Mouse (Mus musculus): ENCODE data around the gene Itfg2. TPM values are rescaled to one million over a fixed set of nuclear protein-coding genes. Genes with fewer than 3 reads are reported as not detected.

Itfg2 gene
- polyA plus RNA-seq, 1 experiment: 15.2 TPM

DNA sequence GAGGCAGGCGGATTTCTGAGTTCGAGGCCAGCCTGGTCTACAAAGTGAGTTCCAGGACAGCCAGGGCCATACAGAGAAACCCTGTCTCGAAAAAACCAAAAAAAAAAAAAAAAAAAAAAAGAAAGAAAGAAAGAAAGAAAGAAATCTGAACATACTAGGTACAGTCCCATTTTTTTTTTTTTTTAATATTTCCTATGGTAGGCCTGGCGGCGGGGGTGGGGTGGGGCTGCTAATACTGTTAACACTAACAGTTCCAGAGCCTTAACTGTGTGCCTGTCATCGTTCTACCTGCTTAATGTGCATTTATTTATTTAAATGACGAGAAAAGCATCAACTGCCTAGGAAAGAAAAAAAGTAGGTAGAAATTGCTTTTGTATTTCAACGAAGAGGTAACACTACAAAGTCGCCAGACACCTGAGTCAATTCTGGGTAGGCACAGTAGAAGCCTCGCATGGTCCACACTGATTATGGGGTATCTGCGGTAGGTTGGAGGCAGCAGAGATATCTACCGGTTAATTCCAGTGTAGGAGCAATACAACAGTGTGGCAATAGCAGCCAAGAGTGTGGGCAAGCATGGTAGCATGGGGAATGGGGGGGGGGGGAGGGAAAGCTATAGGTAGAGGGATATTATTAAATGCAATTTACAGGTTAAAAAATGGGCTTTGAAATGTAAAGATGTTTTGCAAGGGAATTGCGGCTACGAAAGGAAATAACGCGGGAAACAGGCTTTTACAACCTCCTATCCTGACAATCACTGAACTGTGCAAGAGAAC, 1.0 kb downstream of the Itfg2 start:
- TF ChIP-seq POLR2A (IDR thresholded peaks at IDR 0.05; ENCODE audit: low read depth, low read length) (no peak), CTCF (IDR thresholded peaks at IDR 0.05; ENCODE audit: borderline replicate concordance, insufficient read depth, low read length) (no peak)
- Histone ChIP-seq H3K27ac (ENCODE audit: insufficient read depth, low read length) (peak overlapping the region; percentile 89), H3K4me1 (ENCODE audit: control insufficient read depth, insufficient read depth, low read length) (peaks cover 6% of the 10 kb centered on the region; the same call in 1 of the 2 replicates), H3K4me3 (ENCODE audit: insufficient read depth, low read length) (peak overlapping the region; percentile 45)

DNA sequence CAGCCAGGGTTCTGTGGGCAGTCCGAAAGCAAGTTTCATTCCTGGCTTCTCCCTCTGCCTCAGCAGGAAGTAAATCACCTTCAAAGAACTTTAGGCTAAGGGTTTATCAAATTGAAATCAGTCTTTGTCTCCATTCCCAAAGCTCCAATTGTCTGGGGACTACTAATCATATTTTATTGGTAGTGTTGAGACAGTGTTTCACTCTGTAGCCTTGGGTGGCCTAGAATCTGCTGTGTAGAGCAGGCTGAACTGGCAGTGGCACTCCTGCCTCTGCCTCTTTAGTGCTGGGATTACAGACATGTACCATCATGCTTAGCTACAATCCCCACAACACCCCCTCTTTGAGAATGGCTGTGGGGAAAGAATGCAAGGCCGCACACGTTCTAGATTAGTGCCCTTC, 3.3 kb downstream of the Itfg2 start:
- Histone ChIP-seq H3K4me1 (ENCODE audit: control insufficient read depth, insufficient read depth, low read length) (peaks cover 6% of the 10 kb centered on the region; the same call in 1 of the 2 replicates), H3K4me3 (ENCODE audit: insufficient read depth, low read length) (no peak overlapping the region), H3K27ac (ENCODE audit: insufficient read depth, low read length) (peak overlapping the region; percentile 77)
- no peak for TF ChIP-seq CTCF (IDR thresholded peaks at IDR 0.05; ENCODE audit: borderline replicate concordance, insufficient read depth, low read length)
- no peak for TF ChIP-seq POLR2A (IDR thresholded peaks at IDR 0.05; ENCODE audit: low read depth, low read length)

DNA sequence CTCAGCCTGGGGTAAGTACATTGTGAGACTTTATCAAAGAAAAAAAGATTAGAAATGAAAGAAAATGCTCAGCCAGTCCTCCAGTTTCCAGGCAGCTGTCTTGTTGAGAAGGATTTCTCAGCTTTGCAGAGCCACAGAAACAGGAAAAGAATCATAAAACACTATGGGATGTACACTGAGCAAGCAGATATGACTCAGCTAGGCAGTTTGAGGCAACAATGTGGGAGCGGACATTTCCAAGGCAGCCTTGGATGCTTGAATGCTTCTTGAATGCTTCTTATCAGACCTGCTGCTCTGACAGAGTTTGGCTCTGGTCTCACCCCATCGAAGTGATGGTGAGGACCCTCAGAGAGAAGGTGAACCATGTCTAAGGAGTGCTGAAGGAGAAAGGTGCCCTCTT, 3.7 kb downstream of the Itfg2 start:
- Histone ChIP-seq H3K4me1 (ENCODE audit: control insufficient read depth, insufficient read depth, low read length) (peaks cover 6% of the 10 kb centered on the region; the same call in 1 of the 2 replicates), H3K4me3 (ENCODE audit: insufficient read depth, low read length) (no peak overlapping the region), H3K27ac (ENCODE audit: insufficient read depth, low read length) (peak overlapping the region; percentile 87)
- TF ChIP-seq POLR2A (IDR thresholded peaks at IDR 0.05; ENCODE audit: low read depth, low read length): no peak
- no peak for TF ChIP-seq CTCF (IDR thresholded peaks at IDR 0.05; ENCODE audit: borderline replicate concordance, insufficient read depth, low read length)

DNA sequence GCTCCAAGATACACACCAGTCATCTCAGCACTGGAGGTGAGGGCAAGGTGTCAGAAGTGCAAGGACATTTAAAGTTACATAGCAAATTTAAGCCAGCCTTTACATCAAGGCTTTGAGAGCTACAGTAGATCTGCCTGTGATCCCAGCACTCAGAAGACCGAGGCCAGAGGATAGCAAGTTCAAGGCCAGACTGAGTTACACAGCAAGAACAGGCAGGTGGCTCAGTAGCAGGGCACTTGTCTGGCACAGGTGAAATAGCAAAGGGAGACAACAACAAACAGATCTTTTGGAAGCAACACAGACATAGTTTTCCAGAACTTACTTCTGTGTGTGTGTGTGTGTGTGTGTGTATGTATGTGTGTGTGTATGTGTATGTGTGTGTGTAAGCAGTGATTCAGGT, 6.7 kb downstream of the Itfg2 start:
- Histone ChIP-seq H3K4me1 (ENCODE audit: control insufficient read depth, insufficient read depth, low read length) (peaks cover 6% of the 10 kb centered on the region; the same call in 1 of the 2 replicates), H3K4me3 (ENCODE audit: insufficient read depth, low read length) (no peak overlapping the region), H3K27ac (ENCODE audit: insufficient read depth, low read length) (no peak overlapping the region)
- TF ChIP-seq CTCF (IDR thresholded peaks at IDR 0.05; ENCODE audit: borderline replicate concordance, insufficient read depth, low read length) (no peak), POLR2A (IDR thresholded peaks at IDR 0.05; ENCODE audit: low read depth, low read length) (no peak)

DNA sequence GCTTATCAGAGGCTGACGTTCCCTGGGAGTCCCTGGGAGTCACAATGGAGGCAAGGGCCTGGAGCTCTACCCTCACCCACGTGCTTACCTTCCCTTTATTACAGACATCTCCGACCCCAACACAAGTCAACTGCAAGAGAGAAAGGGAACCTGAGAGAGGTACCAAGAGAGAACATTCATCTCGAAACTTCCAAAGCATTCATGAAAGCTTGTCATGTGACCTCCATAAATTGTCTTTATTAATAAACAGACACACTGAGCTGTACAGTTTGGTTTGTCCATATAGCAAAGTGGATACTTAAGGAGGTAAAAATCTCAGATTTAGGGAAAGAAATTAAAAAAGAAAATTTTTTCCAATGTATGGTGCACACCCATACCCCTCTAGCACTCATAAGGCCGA, 8.6 kb downstream of the Itfg2 start:
- Histone ChIP-seq H3K4me3 (ENCODE audit: insufficient read depth, low read length) (no peak overlapping the region), H3K27ac (ENCODE audit: insufficient read depth, low read length) (no peak overlapping the region), H3K4me1 (ENCODE audit: control insufficient read depth, insufficient read depth, low read length) (0 out of 2 replicates have a peak, but pooled peaks cover 2% of the 10 kb centered on the region)
- TF ChIP-seq POLR2A (IDR thresholded peaks at IDR 0.05; ENCODE audit: low read depth, low read length): no peak

DNA sequence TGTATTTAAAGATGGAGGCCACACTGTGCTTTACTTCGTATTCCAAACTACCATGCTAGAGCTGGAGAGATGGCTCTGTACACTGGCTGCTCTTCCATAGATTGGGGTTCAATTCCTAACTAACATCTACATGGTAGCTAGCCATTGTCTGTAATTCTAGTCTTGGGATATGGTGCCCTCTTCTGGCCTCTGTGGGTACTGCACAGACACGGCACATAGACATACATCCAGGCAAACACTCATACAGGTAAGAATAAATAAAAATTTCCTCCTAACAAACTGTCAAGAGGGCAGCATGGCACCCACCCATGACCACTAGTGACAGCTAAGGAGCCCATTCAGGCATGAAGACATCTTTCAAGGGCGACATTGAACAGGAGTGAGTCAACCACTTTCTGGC, 13.6 kb downstream of the Itfg2 start:
- peak; percentile 67; the same call in 1 of the 2 replicates for TF ChIP-seq CTCF (IDR thresholded peaks at IDR 0.05; ENCODE audit: borderline replicate concordance, insufficient read depth, low read length)
- no peak for TF ChIP-seq POLR2A (IDR thresholded peaks at IDR 0.05; ENCODE audit: low read depth, low read length)
- Histone ChIP-seq H3K4me3 (ENCODE audit: insufficient read depth, low read length) (no peak overlapping the region), H3K27ac (ENCODE audit: insufficient read depth, low read length) (no peak overlapping the region), H3K4me1 (ENCODE audit: control insufficient read depth, insufficient read depth, low read length) (no peaks in the 10 kb centered on the region)

DNA sequence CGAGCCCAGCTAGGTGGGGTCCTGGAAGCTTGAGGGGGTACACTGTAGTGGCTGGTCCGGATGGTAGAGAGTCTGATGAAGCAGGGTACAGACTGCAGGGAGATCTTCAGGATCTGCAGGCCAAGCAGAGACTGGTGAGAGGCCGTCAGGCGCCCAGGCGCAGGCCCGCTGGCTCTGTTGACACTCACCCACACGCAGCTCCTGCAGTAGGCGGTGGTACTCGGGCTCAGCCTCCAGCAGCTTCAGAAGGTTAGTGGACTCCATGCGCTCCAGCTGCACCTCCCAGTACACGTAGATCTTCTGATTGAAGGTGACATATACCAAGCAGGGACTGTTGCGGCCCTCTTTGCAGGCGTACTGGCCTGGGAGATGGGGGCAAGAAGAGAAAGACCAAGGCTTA, 14.4 kb downstream of the Itfg2 start:
- no peak for TF ChIP-seq CTCF (IDR thresholded peaks at IDR 0.05; ENCODE audit: borderline replicate concordance, insufficient read depth, low read length)
- TF ChIP-seq POLR2A (IDR thresholded peaks at IDR 0.05; ENCODE audit: low read depth, low read length): no peak
- Histone ChIP-seq H3K4me1 (ENCODE audit: control insufficient read depth, insufficient read depth, low read length) (no peaks in the 10 kb centered on the region), H3K27ac (ENCODE audit: insufficient read depth, low read length) (no peak overlapping the region), H3K4me3 (ENCODE audit: insufficient read depth, low read length) (no peak overlapping the region)

DNA sequence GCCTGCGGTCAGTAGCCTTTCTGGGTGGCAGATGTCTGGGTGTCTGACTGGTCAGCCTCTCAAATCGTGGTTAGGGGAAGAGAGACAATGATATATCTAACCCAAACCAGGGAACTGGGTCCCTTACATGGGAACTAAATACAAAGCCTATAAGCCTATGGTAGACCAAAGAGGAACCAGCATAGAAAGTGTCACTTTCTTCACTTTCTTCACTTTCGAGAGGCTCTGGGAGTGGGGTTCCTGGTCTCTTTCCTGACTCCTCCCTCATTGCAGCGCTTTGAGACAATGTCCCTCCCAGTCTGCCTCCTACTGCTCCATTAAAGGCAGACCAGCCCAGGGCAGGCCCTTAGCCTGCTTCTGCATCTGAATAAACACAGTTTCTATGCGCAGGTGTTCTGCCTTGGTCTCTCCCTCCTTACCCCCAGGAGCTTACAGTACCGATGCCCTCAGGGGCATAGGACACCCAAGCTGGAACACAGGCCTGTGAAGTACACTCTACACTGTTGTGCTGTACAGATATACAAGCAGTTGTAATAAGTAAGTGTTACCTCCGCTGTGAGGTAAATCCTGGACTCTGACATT, 16.1 kb downstream of the Itfg2 start:
- no peak overlapping the region for H3K27ac ChIP-seq (ENCODE audit: insufficient read depth, low read length)
- H3K4me1 ChIP-seq (ENCODE audit: control insufficient read depth, insufficient read depth, low read length): no peaks in the 10 kb centered on the region
- H3K4me3 ChIP-seq (ENCODE audit: insufficient read depth, low read length): no peak overlapping the region
- TF ChIP-seq CTCF (IDR thresholded peaks at IDR 0.05; ENCODE audit: borderline replicate concordance, insufficient read depth, low read length) (no peak), POLR2A (IDR thresholded peaks at IDR 0.05; ENCODE audit: low read depth, low read length) (no peak)

DNA sequence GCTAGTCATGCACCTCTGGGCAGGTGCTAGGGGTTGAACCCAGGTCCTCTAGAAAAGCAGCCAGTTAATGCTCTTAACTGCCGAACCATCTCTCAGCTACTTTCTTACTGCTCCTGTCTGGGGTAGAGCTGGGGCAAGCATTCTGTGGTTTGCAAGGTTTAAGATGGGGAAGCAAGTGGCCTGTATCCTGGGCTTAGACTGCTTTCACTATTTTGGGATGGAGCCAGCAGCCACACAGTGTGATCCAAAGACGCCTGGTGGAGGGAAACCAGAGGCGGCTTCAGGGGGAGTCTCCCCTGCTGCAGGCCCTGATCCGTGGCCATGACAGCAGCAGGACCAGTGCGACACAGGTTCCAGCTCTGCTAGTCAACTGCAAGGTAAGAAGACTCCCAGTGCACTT, 20.0 kb downstream of the Itfg2 start:
- no peak overlapping the region for H3K4me3 ChIP-seq (ENCODE audit: insufficient read depth, low read length)
- TF ChIP-seq CTCF (IDR thresholded peaks at IDR 0.05; ENCODE audit: borderline replicate concordance, insufficient read depth, low read length): no peak
- TF ChIP-seq POLR2A (IDR thresholded peaks at IDR 0.05; ENCODE audit: low read depth, low read length): no peak
- no peak overlapping the region for H3K27ac ChIP-seq (ENCODE audit: insufficient read depth, low read length)
- no peaks in the 10 kb centered on the region for H3K4me1 ChIP-seq (ENCODE audit: control insufficient read depth, insufficient read depth, low read length)

All from embryonic fibroblast, embryonic 13.5 days (primary cell).